Mouse (Mus musculus) left cerebral cortex, postnatal 36 days (tissue): ENCODE measurements around the gene Tent5b. TPM values are rescaled to one million over a fixed set of nuclear protein-coding genes. Genes with fewer than 3 reads are reported as not detected.
"Not testable (repeated sequence)": the region's sequence is repeated elsewhere in the genome, so short reads cannot be mapped to it uniquely, and the experiment has no call there.

Source experiments
- DNase-seq, 2 experiments: peaks; one replicate each; pipeline ENCODE4 v3.0.0; 2021 to 2022; ENCODE audit warnings: low spot score in 2 of 2, mixed read lengths in 1 of 2
- intact Hi-C: fragments of 180-260 bp; cut with DNase I; formaldehyde crosslinking; loops from one replicate; pipeline ENCODE4 v1.15.1; 2025
- total RNA-seq, 2 experiments: library from RNA; stranded (reverse); gene quantifications; 2 replicates each; pipeline ENCODE4 v1.2.3; 2021

The Tent5b gene
- total RNA-seq, 2 experiments from 2014 or later, result not detected

- intact Hi-C loops, result no loop called here
- DNase-seq, result no peak
These were observed 15.8 kb downstream of the Tent5b start for GRCm38 (mm10) chr4:133495711-133496110.

- DNase-seq, result no peak
- intact Hi-C loops, result no loop called here
These were observed 17.0 kb downstream of the Tent5b start for GRCm38 (mm10) chr4:133496738-133497445.

GRCm38 (mm10) chr4:133497461-133498159, 17.7 kb downstream of the Tent5b start:
- peak; percentile 36 to 53 for DNase-seq
- intact Hi-C loops, result no loop called here

- intact Hi-C loops, result no loop called here
- peak; percentile 86 to 92 for DNase-seq
These were observed 18.3 kb downstream of the Tent5b start, which contains the start of gene Trnp1 for GRCm38 (mm10) chr4:133498160-133498724. Gene Trnp1, minus strand, starts transcription at chr4:133498550.

DNA sequence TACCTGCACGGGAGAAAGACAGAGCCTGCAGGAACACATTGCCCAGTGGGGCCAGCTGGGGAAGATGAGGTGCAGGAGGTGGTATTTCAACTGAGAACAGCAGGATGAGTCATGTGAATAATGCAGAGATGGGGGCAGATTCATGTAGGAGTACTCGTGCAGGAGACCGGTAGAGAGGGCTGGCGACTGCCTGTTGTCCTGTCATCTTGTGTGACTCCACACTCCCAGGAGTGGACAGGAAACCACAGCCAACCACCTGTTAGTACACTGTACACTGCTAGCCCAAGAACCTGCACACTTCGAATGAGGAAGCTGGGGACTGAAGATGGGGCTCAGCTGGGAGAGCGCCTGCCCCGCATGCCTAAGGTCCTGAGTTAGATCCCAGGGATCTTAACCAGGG, 21.6 kb downstream of the Tent5b start:
- no peak for DNase-seq
- intact Hi-C loops, result no loop called here

DNA sequence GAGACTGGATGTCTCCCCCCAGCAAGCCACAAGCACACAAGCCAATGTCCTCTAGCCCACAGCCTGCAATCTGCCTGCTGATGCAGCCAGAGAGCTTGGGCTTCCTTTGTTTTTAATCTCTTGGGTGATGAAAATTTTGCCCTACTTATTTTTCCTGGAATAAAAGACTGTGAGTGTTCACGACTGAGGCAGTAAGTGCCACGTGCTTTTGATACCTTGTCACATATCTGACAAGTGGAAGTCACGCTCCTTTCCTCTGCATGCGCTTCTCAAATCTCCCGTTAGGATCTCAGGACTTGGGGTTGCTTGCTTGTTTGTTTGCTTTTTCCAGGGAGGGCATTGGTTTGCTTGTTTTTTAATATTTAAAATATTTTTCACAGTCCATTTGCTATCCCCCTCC, 24.4 kb downstream of the Tent5b start:
- DNase-seq, result no peak
- intact Hi-C loops, result no loop called here

GRCm38 (mm10) chr4:133504755-133505485, 25.0 kb downstream of the Tent5b start:
- intact Hi-C loops, result no loop called here
- no peak for DNase-seq

GRCm38 (mm10) chr4:133506573-133506972, 26.6 kb downstream of the Tent5b start:
- intact Hi-C loops, result no loop called here
- DNase-seq, result no peak

DNA sequence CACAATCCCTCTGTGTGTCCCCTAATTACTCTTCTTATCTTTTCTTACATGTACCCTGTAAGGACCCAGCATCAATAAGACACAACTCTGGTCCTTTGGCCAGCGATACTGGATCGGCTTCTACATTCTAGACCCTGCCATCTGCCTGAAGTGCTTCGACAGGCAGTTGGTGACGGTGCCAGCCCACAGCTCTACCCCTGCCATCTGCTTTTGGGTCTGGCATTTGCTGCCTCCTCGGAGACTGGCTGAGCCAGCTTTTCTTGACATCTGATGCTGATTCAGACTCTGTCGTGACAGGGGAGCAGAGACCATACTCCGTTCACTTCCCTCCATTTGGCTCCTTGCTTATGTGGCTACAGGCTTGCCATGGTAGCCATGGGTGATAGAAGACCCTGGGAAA, 29.1 kb downstream of the Tent5b start:
- DNase-seq, result peak; percentile 45 to 55
- intact Hi-C loops, result no loop called here

GRCm38 (mm10) chr4:133511050-133511449, 31.1 kb downstream of the Tent5b start:
- intact Hi-C loops, result loop anchor here (5.0 kb wide), 1 partner anchor 89 kb away; no protein-coding TSS in a partner anchor
- no peak for DNase-seq

- not testable (repeated sequence) for DNase-seq
- intact Hi-C loops, result loop anchor here (5.0 kb wide), 1 partner anchor 90 kb away; no protein-coding TSS in a partner anchor
These were observed 32.6 kb downstream of the Tent5b start for GRCm38 (mm10) chr4:133512511-133512910.

GRCm38 (mm10) chr4:133512972-133513371, 33.0 kb downstream of the Tent5b start:
- intact Hi-C loops, result loop anchor here (5.0 kb wide), 1 partner anchor 91 kb away; no protein-coding TSS in a partner anchor
- DNase-seq, result peak; percentile 72 to 76

- no peak for DNase-seq
- intact Hi-C loops, result no loop called here
These were observed 38.9 kb downstream of the Tent5b start, which contains the start of gene Kdf1 for GRCm38 (mm10) chr4:133518601-133519368. Gene Kdf1, plus strand, starts transcription at chr4:133518963.

- intact Hi-C loops, result no loop called here
- no peak for DNase-seq
These were observed 39.4 kb downstream of the Tent5b start for GRCm38 (mm10) chr4:133519369-133519665.

DNA sequence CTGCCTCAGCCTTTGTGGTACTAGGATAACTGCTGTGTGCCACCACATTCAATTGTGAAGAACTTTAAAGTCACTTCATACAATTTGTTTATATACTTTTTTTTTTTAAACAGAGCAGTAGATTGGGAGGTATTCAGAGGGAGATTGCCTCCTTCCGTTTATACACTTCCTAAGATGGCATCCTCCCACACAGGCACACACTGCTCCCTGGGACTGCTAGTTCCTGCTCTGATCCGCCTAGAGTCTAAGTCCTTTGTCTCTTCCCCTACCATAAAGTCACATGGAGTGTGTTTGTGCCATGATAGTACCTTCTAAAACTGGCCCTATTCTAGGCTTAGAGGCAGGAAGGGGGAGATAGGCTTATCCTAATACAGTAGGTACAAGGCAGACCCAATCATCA, 41.6 kb downstream of the Tent5b start:
- DNase-seq, result no peak
- intact Hi-C loops, result no loop called here

DNA sequence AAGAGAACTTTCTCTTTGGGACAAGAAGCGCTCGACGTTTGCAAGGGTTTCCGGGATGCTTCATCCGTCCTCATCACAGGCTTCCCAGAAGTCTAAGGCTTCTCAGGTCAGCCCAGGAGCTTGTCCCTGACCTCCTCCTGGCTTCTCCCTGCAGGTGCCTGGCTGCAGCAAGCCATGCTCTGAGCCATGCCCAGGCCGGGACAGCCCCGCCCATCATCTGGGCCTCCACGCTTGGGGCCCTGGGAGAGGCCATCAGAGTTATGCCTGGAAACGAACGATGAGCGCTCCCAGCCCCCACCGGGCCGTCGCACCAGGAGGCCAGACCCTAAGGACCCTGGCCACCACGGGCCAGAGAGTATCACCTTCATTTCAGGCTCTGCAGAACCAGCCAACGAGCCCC, 47.9 kb downstream of the Tent5b start:
- intact Hi-C loops, result no loop called here
- DNase-seq, result no peak

DNA sequence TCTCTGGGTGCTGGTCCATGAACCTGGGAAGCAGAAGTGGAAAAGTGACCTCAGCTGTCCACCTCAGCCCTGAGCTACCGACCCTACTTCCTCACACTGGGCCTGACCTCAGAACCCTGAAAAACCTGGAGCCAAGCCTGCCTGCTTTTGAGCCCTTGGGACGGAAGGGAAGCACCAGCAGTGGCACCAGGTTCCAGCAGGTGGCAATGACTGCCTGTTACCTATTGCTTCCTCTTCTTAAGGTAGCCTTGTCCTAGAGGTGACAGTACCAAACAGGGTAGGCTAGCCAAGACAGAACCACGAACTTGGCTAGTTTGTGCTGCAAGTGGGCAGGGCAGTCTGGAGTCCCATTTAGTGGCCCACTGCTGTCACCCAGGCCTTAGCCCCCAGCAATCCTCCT, 52.8 kb downstream of the Tent5b start:
- intact Hi-C loops, result no loop called here
- DNase-seq, result no peak

GRCm38 (mm10) chr4:133536081-133536480, 56.1 kb downstream of the Tent5b start:
- no peak for DNase-seq
- intact Hi-C loops, result no loop called here

DNA sequence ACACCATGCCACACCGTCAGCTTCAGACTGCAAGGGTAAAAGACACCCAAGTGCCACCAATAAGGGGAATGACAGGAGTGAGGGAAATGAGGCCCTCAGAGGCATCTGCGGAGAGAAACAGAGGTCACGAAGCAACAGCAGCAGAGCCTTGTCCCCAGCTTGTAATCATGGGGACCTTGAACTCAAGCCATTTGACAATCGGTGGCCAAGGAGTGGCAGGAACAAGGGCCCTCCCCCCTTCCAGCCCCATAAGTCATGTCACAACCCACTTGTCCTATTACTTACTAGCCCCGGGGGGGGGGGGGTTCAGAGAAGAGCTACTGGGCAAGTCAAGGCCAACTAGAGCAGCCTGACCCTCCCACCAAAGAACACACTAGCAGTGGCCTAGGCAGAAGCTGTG, 56.7 kb downstream of the Tent5b start:
- intact Hi-C loops, result no loop called here
- no peak for DNase-seq
